Mouse (Mus musculus): ENCODE data around the gene Sirpa.

The Sirpa gene

DNA sequence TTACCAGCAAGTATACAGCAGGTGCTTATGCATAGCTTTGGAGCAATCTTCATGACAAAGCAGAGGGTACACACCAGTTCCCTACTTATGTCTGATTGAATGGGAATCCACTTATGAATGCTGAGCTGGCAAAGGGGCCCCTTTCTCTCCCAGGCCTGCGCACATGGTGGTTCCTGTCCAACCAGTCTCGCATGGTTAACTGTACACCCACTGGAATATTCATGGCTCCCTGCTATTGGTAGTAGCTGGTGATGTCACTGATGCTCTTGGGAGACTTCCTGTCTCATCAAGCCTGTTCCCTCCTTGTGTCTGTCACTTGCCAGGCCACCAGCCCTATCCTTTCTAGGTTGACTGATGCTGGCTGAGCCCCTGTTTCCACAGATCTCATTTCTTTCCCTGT lies 14.3 kb downstream of the Sirpa start:
- no peak for DNase-seq

GRCm38 (mm10) chr2:129613971-129614370 lies 21.3 kb downstream of the Sirpa start:
- no peak for DNase-seq

GRCm38 (mm10) chr2:129614482-129615185 lies 22.0 kb downstream of the Sirpa start:
- no peak for DNase-seq

DNA sequence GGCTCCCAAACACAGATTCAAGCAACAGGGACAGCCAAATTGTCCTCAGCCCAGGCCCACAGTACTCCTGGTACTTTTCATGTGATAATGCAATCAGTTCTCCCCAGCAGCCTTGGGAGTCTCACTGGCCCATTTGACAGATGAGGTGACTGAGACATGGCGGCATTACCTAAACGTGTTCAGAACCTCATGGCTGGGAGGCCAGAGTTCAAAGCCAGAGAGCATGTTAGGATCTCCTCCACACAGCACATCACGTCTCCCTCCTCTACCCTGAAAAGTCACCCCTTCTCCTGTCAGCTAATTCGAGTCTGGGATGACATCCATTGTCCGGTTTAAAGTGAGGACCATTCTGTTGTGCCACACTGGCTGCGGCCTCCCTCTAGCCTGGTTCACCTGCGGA lies 27.5 kb downstream of the Sirpa start:
- no peak for DNase-seq

DNA sequence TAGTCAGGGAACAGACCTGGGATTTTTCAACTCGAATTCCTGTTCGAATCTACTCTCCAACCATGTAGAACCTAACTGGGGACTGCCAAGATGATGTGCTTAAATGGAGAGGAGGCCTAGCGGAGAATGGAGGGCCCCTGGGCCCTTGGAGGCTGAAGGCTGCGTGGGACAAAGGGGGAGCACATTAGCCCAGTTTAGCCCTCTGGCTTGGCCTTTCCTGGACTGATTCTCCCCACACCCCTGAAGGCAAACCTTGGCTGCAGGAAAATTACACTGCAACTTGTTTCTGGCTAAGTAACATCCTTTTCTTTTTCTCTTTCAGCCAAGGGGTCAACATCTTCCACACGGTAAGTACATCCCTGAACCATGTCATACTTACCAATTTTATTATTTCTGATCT lies 28.2 kb downstream of the Sirpa start:
- no peak for DNase-seq

DNA sequence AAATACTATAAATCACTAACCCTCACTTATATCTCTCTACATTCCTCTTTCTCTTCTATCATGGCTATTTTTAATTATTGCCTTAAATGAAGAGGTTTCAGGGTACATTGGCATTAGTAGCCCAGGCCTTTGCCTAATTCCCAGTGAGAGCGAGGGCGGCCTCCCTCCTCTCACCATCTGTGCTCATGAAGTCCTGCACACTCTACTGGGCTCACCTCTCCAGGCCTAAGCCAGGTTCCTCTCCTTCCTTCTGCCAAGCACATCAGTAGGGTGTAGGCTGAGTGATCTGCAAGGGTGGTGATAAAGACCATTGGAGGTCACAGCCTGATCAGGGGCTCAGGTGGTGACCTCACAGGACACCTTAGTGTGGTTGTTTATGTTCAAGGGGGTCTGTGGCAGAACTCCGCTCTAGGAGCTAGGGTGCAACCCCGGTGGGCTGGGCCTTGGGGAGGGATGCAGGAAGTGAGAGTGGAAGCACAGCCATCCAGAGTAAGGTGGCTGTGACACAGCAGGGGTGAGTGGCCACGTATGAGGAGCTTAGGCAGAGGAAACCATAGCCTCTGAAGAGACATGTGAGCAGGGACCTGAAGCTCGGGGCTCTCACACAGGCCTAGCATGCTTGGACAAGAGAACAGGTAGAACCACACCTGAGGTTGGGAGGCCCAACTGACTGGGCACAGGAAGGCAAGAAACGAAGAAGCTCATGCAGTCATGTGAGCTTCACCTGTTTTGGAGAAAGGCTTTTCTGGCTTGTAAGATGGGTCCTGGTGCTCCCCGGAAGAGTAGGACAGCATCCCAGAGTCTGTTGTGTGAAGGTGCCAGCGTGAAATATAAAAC lies 29.2 kb downstream of the Sirpa start:
- DNase-seq = no peak

DNA sequence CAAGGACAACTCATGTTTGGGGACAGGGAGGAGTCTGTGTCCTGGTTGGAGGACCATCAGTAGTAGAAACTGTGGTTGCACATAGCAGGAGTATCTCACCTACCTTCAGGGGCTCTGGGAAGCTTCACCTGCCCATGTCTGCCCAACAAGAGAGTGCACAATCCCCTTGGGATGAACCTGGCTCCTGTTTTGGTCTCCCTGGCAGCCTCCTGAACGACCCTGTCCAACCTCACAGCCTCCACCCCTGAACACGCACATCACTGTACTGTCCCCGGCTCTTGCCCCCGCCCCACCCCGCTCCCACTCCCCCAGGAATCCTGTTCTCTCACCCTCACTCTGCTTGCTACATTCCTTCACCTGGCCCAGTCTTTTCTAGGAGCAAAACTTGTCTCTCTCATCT lies 30.3 kb downstream of the Sirpa start:
- DNase-seq = no peak

DNA sequence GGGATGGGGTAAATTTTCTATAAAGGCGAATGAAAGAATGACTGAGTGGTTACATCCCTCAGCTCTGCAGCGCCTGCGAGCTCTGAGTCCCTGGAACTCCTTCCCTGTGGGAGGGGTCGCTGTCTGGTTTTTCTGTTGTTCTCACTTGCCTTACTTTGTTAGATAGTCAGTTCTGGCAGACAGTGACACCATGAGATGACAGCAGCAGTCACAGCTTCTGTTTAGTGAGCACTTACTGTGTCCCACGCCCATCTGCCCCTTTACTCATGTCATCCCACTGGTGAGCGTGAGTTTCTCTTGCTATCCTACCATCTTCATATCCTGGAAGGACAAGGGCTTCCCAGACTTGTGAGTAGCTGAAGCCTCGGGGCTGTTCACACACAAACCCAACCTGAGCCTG lies 31.1 kb downstream of the Sirpa start:
- DNase-seq = no peak

DNA sequence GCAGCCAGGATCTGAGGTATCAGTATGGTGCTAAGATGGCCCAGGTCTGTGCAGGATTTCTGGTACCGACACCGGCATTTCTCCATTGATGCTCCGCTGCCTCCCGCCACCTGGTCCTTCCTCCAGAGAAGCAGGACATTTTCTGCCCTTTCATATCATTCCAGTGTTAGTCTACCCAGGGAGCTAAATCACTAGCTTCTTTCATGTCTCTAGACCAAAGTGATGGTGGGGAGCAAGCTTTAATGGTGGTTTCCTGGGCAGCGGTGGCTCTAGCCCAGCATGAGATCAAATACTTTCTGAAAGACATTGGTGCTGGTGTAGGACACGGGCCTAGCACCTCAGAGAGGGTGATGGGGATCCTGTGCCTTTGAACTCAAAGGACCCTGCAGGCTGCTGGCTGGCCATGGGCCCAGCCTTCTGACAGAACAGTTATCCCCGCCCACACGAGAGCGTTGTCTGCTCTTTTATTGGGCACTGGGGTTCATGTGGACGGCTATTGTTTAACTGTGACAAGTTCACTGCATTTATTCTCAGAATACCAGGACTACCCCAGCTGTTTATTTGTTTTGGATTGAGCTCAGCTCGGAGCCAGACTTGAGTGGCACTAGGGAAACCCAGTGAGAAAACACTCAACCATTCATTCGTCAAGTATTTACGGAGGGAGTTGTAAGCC lies 31.7 kb downstream of the Sirpa start:
- peak; percentile 26 for DNase-seq

DNA sequence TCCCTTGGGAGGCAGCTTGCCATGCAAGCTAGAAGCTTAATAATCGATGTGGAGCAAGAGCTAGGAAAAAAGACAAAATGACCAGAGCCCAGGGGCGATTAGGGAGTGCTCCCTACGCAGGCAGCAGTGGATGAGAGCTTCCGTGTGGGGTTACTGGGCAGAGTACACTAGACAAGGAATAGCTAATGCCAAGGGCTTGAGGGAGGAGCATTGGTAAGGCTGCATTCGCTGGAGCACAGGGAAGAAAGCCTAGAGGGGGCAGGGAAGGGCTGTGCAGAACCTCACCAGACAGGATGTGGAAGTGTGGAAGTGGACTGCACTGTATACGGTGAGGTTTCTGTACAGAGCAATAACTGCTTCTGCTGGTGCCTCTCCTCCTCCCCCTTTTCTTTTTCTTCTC lies 32.3 kb downstream of the Sirpa start:
- DNase-seq = no peak

- no peak for DNase-seq
Observed at GRCm38 (mm10) chr2:129625845-129626244, 33.2 kb downstream of the Sirpa start.

DNA sequence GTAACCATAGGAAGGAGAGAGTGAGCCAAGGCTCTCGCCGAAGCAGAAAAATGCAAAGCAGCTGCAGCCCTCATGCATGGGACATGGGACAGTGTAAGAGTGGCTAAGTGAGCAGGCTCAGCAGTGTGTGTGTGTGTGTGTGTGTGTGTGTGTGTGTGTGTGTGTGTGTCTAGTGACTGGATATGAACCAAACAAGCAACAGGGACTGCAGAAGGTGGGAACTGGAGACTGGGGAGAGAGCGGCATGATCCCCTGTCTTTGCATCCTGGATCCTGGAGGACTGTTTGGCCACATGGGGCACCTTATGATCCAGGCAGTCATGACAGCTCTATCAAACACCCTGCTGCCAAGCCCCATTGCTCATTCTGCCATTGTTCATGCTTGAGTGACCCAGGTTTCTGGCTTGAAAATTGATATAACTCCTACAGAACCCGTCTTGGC lies 34.0 kb downstream of the Sirpa start:
- no peak for DNase-seq

DNA sequence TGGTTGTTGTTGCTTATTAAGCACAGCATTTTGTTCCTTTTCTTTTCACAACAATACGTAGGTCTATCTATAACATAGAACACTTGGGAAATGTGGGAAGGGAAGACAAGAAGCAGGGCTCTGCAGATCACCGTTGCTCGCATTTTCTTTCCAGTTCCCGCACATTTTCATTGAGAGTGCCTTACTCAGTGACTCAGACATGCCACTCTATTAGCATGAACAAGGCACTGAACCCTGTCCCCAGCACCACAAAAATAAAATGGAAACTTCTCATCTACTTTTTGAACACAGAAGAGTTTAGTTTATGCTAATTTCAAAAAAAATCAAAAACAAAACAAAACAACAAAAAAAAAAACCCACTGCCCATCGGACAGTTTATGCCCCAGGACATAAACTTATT lies 34.5 kb downstream of the Sirpa start:
- no peak for DNase-seq

DNA sequence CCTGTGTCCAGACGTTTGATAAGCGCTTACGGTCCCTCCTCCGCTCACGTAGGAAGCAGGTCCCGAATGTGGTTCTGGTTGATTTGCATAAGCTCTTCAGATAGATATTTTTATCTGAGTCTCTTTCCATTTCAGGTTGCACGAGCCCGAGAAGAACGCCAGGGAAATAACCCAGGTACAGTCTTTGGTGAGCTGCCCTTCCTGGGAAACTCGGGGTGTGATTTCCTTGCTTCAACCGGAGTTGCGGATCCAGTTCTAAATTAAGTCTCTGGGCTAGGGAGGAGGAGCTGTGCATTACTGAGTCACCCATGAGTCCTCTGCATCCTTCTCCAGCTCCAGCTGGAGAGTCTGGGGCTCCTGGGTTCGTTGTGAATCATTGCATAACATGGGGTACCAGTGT lies 35.2 kb downstream of the Sirpa start:
- DNase-seq = no peak

DNA sequence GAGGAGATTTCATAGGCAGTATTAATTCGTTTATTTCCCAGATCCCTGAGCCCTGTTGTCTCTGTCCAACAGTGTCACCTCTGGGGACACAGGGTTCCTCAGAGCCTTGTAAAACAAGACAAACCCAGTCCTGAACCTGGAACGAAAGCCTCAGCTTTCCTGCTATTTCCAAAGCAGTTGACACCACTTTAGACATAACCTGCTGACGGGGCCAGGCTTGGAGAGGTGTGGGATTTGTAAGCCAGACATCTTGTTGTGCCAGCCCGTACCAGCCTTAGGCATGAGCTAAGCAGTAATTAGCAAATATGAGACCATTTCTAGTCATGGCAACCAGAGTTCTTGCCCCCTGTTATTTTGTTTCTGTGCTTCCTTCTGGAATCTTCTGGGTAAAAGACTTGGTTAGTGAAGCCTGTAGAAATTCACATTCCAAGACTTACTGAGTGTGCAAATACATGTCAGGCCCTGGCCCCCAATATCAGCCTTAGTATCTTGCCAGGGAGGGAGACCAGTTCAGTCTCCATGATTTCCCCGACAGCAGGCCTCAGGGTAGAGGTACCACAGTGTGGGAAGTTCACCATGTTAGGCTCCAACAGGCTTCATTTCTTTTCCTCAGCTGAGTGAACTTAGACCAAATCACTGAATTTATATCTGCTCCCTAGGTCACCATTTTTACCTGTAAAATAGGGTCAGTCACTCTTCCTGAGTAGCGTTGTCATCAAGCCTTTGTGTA lies 36.0 kb downstream of the Sirpa start:
- DNase-seq = no peak

DNA sequence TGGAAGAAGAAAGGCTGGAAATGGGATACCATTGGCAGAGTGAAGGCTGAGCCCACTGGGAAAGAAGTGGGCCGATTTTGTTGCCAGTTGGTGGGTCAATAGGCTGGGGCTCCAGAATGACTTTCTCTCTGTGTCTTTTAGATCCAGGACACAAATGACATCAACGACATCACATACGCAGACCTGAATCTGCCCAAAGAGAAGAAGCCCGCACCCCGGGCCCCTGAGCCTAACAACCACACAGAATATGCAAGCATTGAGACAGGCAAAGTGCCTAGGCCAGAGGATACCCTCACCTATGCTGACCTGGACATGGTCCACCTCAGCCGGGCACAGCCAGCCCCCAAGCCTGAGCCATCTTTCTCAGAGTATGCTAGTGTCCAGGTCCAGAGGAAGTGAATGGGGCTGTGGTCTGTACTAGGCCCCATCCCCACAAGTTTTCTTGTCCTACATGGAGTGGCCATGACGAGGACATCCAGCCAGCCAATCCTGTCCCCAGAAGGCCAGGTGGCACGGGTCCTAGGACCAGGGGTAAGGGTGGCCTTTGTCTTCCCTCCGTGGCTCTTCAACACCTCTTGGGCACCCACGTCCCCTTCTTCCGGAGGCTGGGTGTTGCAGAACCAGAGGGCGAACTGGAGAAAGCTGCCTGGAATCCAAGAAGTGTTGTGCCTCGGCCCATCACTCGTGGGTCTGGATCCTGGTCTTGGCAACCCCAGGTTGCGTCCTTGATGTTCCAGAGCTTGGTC lies 37.3 kb downstream of the Sirpa start:
- DNase-seq = no peak

- no peak for DNase-seq
Observed at GRCm38 (mm10) chr2:129630532-129630886, 37.9 kb downstream of the Sirpa start.

DNA sequence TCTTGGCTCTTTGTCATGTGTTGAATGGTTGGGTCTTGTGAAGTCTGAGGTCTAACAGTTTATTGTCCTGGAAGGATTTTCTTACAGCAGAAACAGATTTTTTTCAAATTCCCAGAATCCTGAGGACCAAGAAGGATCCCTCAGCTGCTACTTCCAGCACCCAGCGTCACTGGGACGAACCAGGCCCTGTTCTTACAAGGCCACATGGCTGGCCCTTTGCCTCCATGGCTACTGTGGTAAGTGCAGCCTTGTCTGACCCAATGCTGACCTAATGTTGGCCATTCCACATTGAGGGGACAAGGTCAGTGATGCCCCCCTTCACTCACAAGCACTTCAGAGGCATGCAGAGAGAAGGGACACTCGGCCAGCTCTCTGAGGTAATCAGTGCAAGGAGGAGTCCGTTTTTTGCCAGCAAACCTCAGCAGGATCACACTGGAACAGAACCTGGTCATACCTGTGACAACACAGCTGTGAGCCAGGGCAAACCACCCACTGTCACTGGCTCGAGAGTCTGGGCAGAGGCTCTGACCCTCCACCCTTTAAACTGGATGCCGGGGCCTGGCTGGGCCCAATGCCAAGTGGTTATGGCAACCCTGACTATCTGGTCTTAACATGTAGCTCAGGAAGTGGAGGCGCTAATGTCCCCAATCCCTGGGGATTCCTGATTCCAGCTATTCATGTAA lies 38.5 kb downstream of the Sirpa start:
- no peak for DNase-seq

DNA sequence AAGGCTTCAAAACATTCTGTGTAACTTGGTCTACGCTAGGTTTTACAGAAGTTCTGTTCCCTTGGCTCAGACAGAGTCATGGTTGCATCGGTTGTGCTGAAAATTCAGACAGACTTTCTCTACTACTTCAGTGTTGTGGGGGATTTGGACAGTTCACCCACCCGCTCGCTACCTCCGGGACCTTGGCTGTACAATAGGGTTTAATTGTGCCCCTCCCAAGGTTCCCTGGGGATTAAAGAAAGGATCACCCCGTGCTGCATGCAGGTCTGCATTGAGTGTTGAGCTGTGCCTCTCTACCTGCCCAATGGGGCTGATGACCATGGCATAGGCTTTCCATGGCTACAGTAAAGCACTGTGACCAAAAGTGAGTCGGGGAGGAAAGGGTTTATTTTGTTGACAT lies 39.7 kb downstream of the Sirpa start:
- no peak for DNase-seq

DNA sequence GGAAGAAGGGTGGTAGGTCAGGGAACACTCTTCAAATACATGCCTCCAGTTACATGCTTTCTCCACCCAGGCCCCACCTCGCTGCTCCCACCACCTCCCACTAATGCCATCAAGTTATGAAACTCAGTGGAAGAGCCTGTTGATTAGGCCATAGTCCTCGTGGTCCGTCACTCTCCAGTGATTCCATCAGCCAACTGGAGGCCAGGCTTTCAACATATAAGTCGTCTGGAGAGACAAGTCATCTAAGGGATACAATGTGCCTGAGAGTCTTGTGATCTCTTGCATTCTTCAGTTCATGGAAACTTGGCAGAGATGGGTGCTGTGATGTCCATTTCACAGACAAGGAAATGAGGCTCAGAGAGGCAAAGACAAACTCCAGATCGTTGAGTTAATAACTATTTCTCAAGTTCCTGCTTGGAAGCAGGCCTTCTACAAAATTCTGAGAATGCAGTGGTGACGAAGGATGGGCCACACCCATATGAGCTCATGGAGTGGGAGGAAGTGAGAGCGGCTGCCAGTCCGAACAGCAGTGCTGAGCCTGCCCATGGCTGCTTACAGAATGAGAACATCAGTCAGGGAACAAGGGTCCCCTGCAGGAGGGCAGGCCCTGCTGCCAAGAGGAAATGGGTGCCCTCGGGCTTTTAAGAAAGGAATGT lies 40.6 kb downstream of the Sirpa start:
- DNase-seq = peak; percentile 10

- DNase-seq = no peak
Observed at GRCm38 (mm10) chr2:129633982-129634381, 41.3 kb downstream of the Sirpa start.
